Mouse (Mus musculus) activated CD4-positive, CD25-positive, alpha-beta regulatory T cell, adult 4 months (primary cell): ENCODE results near the gene Lce1m. TPM values are rescaled to one million over a fixed set of nuclear protein-coding genes. Genes with fewer than 3 reads are reported as not detected.
"Not testable (repeated sequence)": the region's sequence is repeated elsewhere in the genome, so short reads cannot be mapped to it uniquely, and the experiment has no call there.

ENCODE experiments used
- ATAC-seq: one replicate; pipeline ENCODE4 v1.8.0; 2017
- polyA plus RNA-seq, 2 experiments: library from polyadenylated mRNA; unstranded; fragments of 100-300 nt; shearing (Covaris generic); gene quantifications; one replicate each; pipeline ENCODE4 v1.2.1; 2017

Lce1m gene
- not detected for polyA plus RNA-seq

- no peak for ATAC-seq
Measured at GRCm38 (mm10) chr3:93018960-93019359, at the start of gene Lce1m. Gene Lce1m, minus strand, starts transcription at chr3:93019060.

GRCm38 (mm10) chr3:93068523-93068922 lies 49.7 kb upstream of the Lce1m start, which contains the start of gene Gm4858:
Gene Gm4858, plus strand, starts transcription at chr3:93068823.
- not testable (repeated sequence) for ATAC-seq

- ATAC-seq, result no peak
Measured at GRCm38 (mm10) chr3:93052826-93053474, 34.1 kb upstream of the Lce1m start.

- ATAC-seq, result no peak
Measured at GRCm38 (mm10) chr3:93050182-93050581, 31.3 kb upstream of the Lce1m start.

- ATAC-seq, result no peak
Measured at GRCm38 (mm10) chr3:93031450-93031849, 12.6 kb upstream of the Lce1m start.

GRCm38 (mm10) chr3:93025486-93025885 lies 6.6 kb upstream of the Lce1m start:
- no peak for ATAC-seq

GRCm38 (mm10) chr3:93023411-93024184 lies 4.7 kb upstream of the Lce1m start:
- ATAC-seq, result no peak

- no peak for ATAC-seq
Measured at GRCm38 (mm10) chr3:93021171-93021570, 2.3 kb upstream of the Lce1m start.

GRCm38 (mm10) chr3:93015460-93016104 lies 3.3 kb downstream of the Lce1m start, which contains the start of gene Crct1:
Gene Crct1, minus strand, starts transcription at chr3:93015687.
- ATAC-seq, result no peak

- no peak for ATAC-seq
Measured at GRCm38 (mm10) chr3:93014871-93015270, 4.0 kb downstream of the Lce1m start.

GRCm38 (mm10) chr3:93014378-93014801 lies 4.5 kb downstream of the Lce1m start:
- ATAC-seq, result no peak

GRCm38 (mm10) chr3:93002843-93003242 lies 16.0 kb downstream of the Lce1m start:
- ATAC-seq, result no peak

GRCm38 (mm10) chr3:93000621-93001020 lies 18.2 kb downstream of the Lce1m start:
- no peak for ATAC-seq

GRCm38 (mm10) chr3:92998691-92999090 lies 20.2 kb downstream of the Lce1m start:
- no peak for ATAC-seq

GRCm38 (mm10) chr3:92991926-92992325 lies 26.9 kb downstream of the Lce1m start, which contains the start of gene Lce3f:
Gene Lce3f, plus strand, starts transcription at chr3:92992226.
- ATAC-seq, result no peak

GRCm38 (mm10) chr3:92978484-92978883 lies 40.4 kb downstream of the Lce1m start:
- no peak for ATAC-seq

Other genes starting within 250 kb of the Lce1m start
- not detected for gene Lce1i, start 240.2 kb downstream of the Lce1m start, polyA plus RNA-seq
- not detected for gene Lce1j, start 228.5 kb downstream of the Lce1m start, polyA plus RNA-seq
- not detected for gene Lce1k, start 211.2 kb downstream of the Lce1m start, polyA plus RNA-seq
- not detected for gene Kprp, start 191.8 kb downstream of the Lce1m start, polyA plus RNA-seq
- not detected for gene Lce1l, start 167.8 kb downstream of the Lce1m start, polyA plus RNA-seq
- gene 2310050C09Rik, start 148.8 kb downstream of the Lce1m start, polyA plus RNA-seq, result not detected
- gene Lce3a, start 92.8 kb downstream of the Lce1m start, polyA plus RNA-seq, result not detected
- not detected for gene Lce3b, start 86.1 kb downstream of the Lce1m start, polyA plus RNA-seq
- not detected for gene Lce3c, start 74.6 kb downstream of the Lce1m start, polyA plus RNA-seq
- not detected for gene Lce3d, start 61.7 kb downstream of the Lce1m start, polyA plus RNA-seq
- gene Lce3e, start 52.0 kb downstream of the Lce1m start, polyA plus RNA-seq, result not detected
- not detected for gene Lce3f, start 26.8 kb downstream of the Lce1m start, polyA plus RNA-seq
- not detected for gene Crct1, start 3.4 kb downstream of the Lce1m start, polyA plus RNA-seq
- gene Gm4858, start 49.8 kb upstream of the Lce1m start, polyA plus RNA-seq, result not detected
- not detected for gene Crnn, start 125.7 kb upstream of the Lce1m start, polyA plus RNA-seq
- not detected for gene Flg2, start 178.2 kb upstream of the Lce1m start, polyA plus RNA-seq